Mouse (Mus musculus): ENCODE measurements at regions not wholly inside any gene's neighbourhood (a gene's known extent, or its start where the extent isn't known, plus 50 kb on each side); places are given as distances from the start of the nearest gene placed in this dataset.

- TF ChIP-seq CTCF (IDR thresholded peaks at IDR 0.05; ENCODE audit: borderline replicate concordance, control insufficient read depth, extremely low read depth, insufficient read depth, low read length, poor library complexity) (no peak), POLR2A (IDR thresholded peaks at IDR 0.05; ENCODE audit: control insufficient read depth, extremely low read depth, insufficient read depth, low read length, poor library complexity) (no peak)
Observed at GRCm38 (mm10) chr9:63074023-63074750, 74.6 kb downstream of the Skor1 start.
